Mouse (Mus musculus): ENCODE measurements around the gene Evi2b. TPM values are rescaled to one million over a fixed set of nuclear protein-coding genes. Genes with fewer than 3 reads are reported as not detected.

Gene Evi2b
- polyA plus RNA-seq, 1 experiment from 2014 or later = 1.2 TPM

- Histone ChIP-seq H3K4me3 (replicated peaks) (no peak overlapping the region), H3K27ac (no peak overlapping the region), H3K4me2 (no peak overlapping the region), H3K9me3 (replicated peaks) (no peaks in the 10 kb centered on the region), H3K9ac (no peak overlapping the region), H3K27me3 (no peaks in the 10 kb centered on the region), H3K4me1 (peaks cover 11% of the 10 kb centered on the region), H3K36me3 (no peaks in the 10 kb centered on the region)
- WGBS = 73% methylated on average over 1 of the region's 1 CpGs
- no peak for ATAC-seq (replicated peaks; ENCODE audit: low FRiP score)
Measured at GRCm38 (mm10) chr11:79519878-79520291, 3.7 kb downstream of the Evi2b start.

- Histone ChIP-seq H3K4me3 (replicated peaks) (no peak overlapping the region), H3K9me3 (replicated peaks) (no peaks in the 10 kb centered on the region), H3K36me3 (no peaks in the 10 kb centered on the region), H3K4me2 (no peak overlapping the region), H3K27ac (no peak overlapping the region), H3K9ac (no peak overlapping the region), H3K4me1 (peaks cover 9% of the 10 kb centered on the region), H3K27me3 (no peaks in the 10 kb centered on the region)
- 86% methylated on average over 6 of the region's 6 CpGs for WGBS
- no peak for ATAC-seq (replicated peaks; ENCODE audit: low FRiP score)
Measured at GRCm38 (mm10) chr11:79519299-79519698, 4.3 kb downstream of the Evi2b start.

GRCm38 (mm10) chr11:79515798-79516197, 7.8 kb downstream of the Evi2b start:
- Histone ChIP-seq H3K27ac (no peak overlapping the region), H3K27me3 (no peaks in the 10 kb centered on the region), H3K9me3 (replicated peaks) (no peaks in the 10 kb centered on the region), H3K4me1 (no peaks in the 10 kb centered on the region), H3K4me2 (no peak overlapping the region), H3K4me3 (replicated peaks) (no peak overlapping the region), H3K9ac (no peak overlapping the region), H3K36me3 (no peaks in the 10 kb centered on the region)
- ATAC-seq (replicated peaks; ENCODE audit: low FRiP score) = no peak
- 96% methylated on average over 2 of the region's 2 CpGs for WGBS

- Histone ChIP-seq H3K4me1 (no peaks in the 10 kb centered on the region), H3K9me3 (replicated peaks) (no peaks in the 10 kb centered on the region), H3K27ac (no peak overlapping the region), H3K36me3 (no peaks in the 10 kb centered on the region), H3K27me3 (no peaks in the 10 kb centered on the region), H3K4me2 (no peak overlapping the region), H3K4me3 (replicated peaks) (no peak overlapping the region), H3K9ac (no peak overlapping the region)
- WGBS = 60% methylated on average over 6 of the region's 6 CpGs
- ATAC-seq (replicated peaks; ENCODE audit: low FRiP score) = no peak
Measured at GRCm38 (mm10) chr11:79515331-79515730, 8.2 kb downstream of the Evi2b start.

- H3K4me2 ChIP-seq = no peak overlapping the region
- 88% methylated on average over 3 of the region's 3 CpGs for WGBS
- no peak overlapping the region for H3K27ac ChIP-seq
- H3K4me1 ChIP-seq = no peaks in the 10 kb centered on the region
- no peak overlapping the region for H3K9ac ChIP-seq
- ATAC-seq (replicated peaks; ENCODE audit: low FRiP score) = no peak
- H3K4me3 ChIP-seq (replicated peaks) = no peak overlapping the region
- H3K27me3 ChIP-seq = no peaks in the 10 kb centered on the region
- H3K36me3 ChIP-seq = no peaks in the 10 kb centered on the region
- no peaks in the 10 kb centered on the region for H3K9me3 ChIP-seq (replicated peaks)
Measured at GRCm38 (mm10) chr11:79511970-79512369, 11.6 kb downstream of the Evi2b start.

- H3K27me3 ChIP-seq = no peaks in the 10 kb centered on the region
- WGBS = 88% methylated on average over 7 of the region's 7 CpGs
- no peaks in the 10 kb centered on the region for H3K36me3 ChIP-seq
- no peak overlapping the region for H3K4me2 ChIP-seq
- no peaks in the 10 kb centered on the region for H3K4me1 ChIP-seq
- H3K9me3 ChIP-seq (replicated peaks) = no peaks in the 10 kb centered on the region
- H3K9ac ChIP-seq = no peak overlapping the region
- no peak overlapping the region for H3K4me3 ChIP-seq (replicated peaks)
- no peak overlapping the region for H3K27ac ChIP-seq
- ATAC-seq (replicated peaks; ENCODE audit: low FRiP score) = no peak
Measured at GRCm38 (mm10) chr11:79504506-79504905, 19.1 kb downstream of the Evi2b start.

- Histone ChIP-seq H3K27ac (no peak within 1 kb of the TSS), H3K4me1 (no peaks in the 10 kb centered on the region), H3K9me3 (replicated peaks) (no peaks in the 10 kb centered on the region), H3K9ac (no peak within 1 kb of the TSS), H3K4me3 (replicated peaks) (no peak within 1 kb of the TSS), H3K27me3 (no peaks in the 10 kb centered on the region), H3K4me2 (no peak within 1 kb of the TSS), H3K36me3 (no peaks in the 10 kb centered on the region)
- WGBS = 46% methylated on average over 8 of the region's 8 CpGs
- no peak for ATAC-seq (replicated peaks; ENCODE audit: low FRiP score)
Measured at GRCm38 (mm10) chr11:79503845-79504244, 19.7 kb downstream of the Evi2b start, which contains the start of gene Omg. Gene Omg (minus strand): TSS chr11:79504084.

- Histone ChIP-seq H3K36me3 (no peaks in the 10 kb centered on the region), H3K27me3 (no peaks in the 10 kb centered on the region), H3K4me3 (replicated peaks) (no peak overlapping the region), H3K9me3 (replicated peaks) (no peaks in the 10 kb centered on the region), H3K9ac (no peak overlapping the region), H3K4me1 (no peaks in the 10 kb centered on the region), H3K4me2 (no peak overlapping the region), H3K27ac (no peak overlapping the region)
- ATAC-seq (replicated peaks; ENCODE audit: low FRiP score) = no peak
- WGBS = 64% methylated on average over 2 of the region's 2 CpGs
Measured at GRCm38 (mm10) chr11:79502917-79503316, 20.6 kb downstream of the Evi2b start.

- H3K27me3 ChIP-seq = no peaks in the 10 kb centered on the region
- peaks cover 16% of the 10 kb centered on the region for H3K36me3 ChIP-seq
- WGBS = 79% methylated on average over 10 of the region's 10 CpGs
- H3K9me3 ChIP-seq (replicated peaks) = no peaks in the 10 kb centered on the region
- H3K27ac ChIP-seq = no peak overlapping the region
- no peak overlapping the region for H3K4me3 ChIP-seq (replicated peaks)
- ATAC-seq (replicated peaks; ENCODE audit: low FRiP score) = no peak
- no peak overlapping the region for H3K4me2 ChIP-seq
- no peak overlapping the region for H3K9ac ChIP-seq
- H3K4me1 ChIP-seq = no peaks in the 10 kb centered on the region
Measured at GRCm38 (mm10) chr11:79494976-79495800, 28.4 kb downstream of the Evi2b start.

GRCm38 (mm10) chr11:79484721-79485120, 38.8 kb downstream of the Evi2b start:
- Histone ChIP-seq H3K4me1 (no peaks in the 10 kb centered on the region), H3K9ac (no peak overlapping the region), H3K4me3 (replicated peaks) (no peak overlapping the region), H3K27me3 (no peaks in the 10 kb centered on the region), H3K4me2 (no peak overlapping the region), H3K36me3 (peaks cover 20% of the 10 kb centered on the region), H3K27ac (no peak overlapping the region), H3K9me3 (replicated peaks) (no peaks in the 10 kb centered on the region)
- no peak for ATAC-seq (replicated peaks; ENCODE audit: low FRiP score)

GRCm38 (mm10) chr11:79483876-79484528, 39.6 kb downstream of the Evi2b start:
- Histone ChIP-seq H3K27me3 (no peaks in the 10 kb centered on the region), H3K36me3 (peaks cover 25% of the 10 kb centered on the region), H3K4me2 (no peak overlapping the region), H3K4me1 (no peaks in the 10 kb centered on the region), H3K9ac (no peak overlapping the region), H3K27ac (no peak overlapping the region), H3K9me3 (replicated peaks) (no peaks in the 10 kb centered on the region), H3K4me3 (replicated peaks) (no peak overlapping the region)
- WGBS = 69% methylated on average over 7 of the region's 7 CpGs
- no peak for ATAC-seq (replicated peaks; ENCODE audit: low FRiP score)

GRCm38 (mm10) chr11:79483392-79483791, 40.2 kb downstream of the Evi2b start:
- no peaks in the 10 kb centered on the region for H3K4me1 ChIP-seq

More at GRCm38 (mm10) chr11:79483392-79483791, 40.2 kb downstream of the Evi2b start:
- H3K4me2 ChIP-seq = no peak overlapping the region
- H3K9ac ChIP-seq = no peak overlapping the region
- H3K4me3 ChIP-seq (replicated peaks) = no peak overlapping the region
- no peak overlapping the region for H3K27ac ChIP-seq
- H3K9me3 ChIP-seq (replicated peaks) = no peaks in the 10 kb centered on the region
- 95% methylated on average over 6 of the region's 6 CpGs for WGBS
- H3K36me3 ChIP-seq = peaks cover 29% of the 10 kb centered on the region
- no peak for ATAC-seq (replicated peaks; ENCODE audit: low FRiP score)
- H3K27me3 ChIP-seq = no peaks in the 10 kb centered on the region

All from kidney, embryonic 15.5 days (tissue).